Mouse (Mus musculus) telencephalon, adult 2 months (tissue): ENCODE data around the gene Cdc27.
"Not testable (repeated sequence)": the region's sequence is repeated elsewhere in the genome, so short reads cannot be mapped to it uniquely, and the experiment has no call there.

Experiments used
- DNase-seq: peaks from one replicate; pipeline ENCODE4 v3.0.0-alpha.2; 2011; ENCODE audit warnings: low read depth, low spot score

Gene Cdc27

DNA sequence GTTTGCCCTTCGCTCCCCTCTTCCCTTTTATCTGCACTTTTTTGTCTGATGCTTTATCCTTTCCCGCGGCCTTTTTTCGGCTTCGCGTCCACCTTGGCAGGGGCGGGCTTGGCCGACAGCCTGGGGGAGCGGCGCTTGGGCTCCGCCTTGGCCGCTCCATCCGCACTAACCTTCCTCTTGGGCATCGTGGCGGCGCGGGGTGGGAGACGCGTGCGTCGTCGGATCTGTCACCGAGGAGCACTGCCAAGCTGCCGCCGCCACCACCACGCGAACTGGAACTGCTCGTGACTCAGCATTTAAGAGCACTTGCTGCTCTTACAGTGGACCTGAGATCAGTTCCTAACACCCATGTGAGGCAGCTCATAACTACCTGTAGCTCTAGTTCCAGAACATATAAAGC lies 21.0 kb upstream of the Cdc27 start:
- DNase-seq: not testable (repeated sequence)

DNA sequence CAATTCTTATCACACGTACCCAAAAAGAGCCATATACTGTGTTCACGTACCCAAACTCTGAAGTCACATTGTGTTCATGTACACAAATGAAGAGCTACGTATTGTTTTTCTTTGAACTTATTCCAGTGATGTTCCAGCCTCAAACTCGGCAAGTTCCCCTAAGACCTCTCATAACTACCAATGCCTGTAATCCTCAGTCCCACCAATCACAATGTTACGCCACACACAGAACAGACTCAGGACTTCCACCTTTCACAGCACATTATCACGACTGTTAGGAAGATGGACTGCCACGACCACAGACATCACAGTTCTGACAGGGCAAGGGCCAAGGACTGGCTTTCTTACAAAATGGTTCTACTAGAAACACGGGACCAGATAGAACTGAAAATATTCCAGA lies 20.1 kb upstream of the Cdc27 start:
- DNase-seq: not testable (repeated sequence)

DNA sequence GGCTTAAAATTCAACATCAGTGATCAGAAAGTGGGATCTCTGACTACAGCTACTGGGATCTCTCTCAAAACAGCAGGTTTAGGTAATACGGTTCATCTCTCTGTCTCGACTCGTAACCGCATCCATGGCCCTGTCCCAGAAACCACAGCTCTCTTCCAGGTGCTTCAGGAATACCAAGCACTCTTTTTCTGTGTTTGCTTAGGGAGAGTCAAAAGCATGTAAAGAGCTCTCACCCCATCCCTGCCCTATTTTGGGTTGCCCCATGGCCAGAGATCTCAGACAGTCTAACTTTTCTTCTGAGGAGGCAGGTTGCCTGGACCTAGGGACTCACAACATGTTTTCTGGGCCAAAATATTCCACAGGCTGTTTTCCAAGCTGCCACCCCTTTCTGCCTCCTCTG lies 17.9 kb upstream of the Cdc27 start:
- no peak for DNase-seq

DNA sequence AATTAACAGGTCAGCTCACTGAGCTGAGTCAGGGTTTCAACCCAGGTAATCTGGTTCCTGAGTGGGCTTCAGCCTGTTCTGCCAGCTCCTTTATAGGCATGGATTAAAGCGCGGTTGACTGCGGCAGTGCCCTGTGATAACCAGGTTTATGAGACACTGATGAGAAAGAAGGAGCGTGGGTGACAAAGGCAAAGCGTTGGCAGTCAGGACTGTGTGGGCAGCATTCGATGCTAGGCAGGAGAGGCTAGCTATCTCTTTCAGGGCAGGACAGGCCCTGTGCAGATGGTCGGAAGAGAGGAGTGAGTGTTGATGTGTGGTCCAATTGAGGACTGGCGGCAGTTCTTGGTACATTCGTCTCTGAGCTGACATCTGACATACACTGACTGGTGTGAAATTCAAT lies 17.3 kb upstream of the Cdc27 start:
- DNase-seq: peak; percentile 39

DNA sequence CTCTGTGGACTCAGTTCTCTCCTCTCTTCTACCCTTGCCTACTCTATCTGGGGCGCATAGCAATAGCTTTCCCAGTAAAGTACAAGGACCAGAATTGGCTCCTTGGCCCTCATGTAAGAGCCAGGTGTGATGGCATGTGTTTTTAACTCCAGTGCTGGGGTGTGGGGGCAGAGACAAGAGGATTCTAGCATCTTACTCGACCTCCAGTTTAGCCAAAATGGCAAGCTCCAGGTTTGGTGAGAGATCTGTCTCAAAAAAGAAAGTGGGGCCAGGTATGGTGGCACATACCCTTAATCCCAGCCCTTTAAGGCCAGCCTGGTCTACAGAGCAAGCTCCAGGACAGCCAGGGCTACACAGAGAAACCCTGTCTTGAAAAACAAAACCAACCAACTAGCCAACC lies 16.4 kb upstream of the Cdc27 start:
- no peak for DNase-seq

DNA sequence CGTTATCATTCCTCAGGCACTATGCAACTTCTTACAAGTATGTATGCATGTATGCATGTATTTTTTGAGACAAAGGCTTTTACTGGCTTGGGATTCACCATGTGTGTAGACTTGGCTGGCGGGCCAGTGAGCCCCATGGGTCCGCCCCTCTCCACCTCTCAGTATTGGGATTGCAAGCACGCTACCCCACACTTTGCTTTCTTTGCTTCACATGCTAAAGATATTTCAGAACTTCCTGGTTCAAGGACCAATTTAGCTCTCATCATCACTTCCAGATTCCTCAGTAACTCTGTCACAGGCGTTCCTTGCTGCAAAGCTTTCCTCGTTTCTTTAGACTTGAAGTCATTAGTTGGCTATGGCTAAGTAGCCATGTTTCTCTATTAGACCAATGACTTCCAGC lies 15.7 kb upstream of the Cdc27 start:
- DNase-seq: peak; percentile 55

DNA sequence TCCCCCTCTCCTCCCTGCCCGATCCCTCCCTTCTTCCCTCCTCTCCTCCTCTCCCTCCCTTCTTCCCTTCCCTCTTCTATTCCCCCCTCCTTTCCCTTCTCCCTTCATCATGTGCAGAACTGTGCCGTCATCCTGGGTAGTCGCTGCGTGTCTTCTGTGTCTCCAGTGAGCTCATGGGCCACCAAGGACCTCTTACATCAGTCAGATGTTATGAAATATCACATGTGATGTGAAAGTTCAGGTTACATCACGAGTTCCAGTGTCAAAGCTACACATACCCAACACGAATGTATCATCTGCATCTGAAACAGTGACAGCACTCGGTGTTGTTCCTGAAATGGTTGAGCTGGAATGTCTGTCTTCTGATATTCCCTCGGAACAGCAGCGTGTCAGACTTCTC lies 14.8 kb upstream of the Cdc27 start:
- DNase-seq: no peak

DNA sequence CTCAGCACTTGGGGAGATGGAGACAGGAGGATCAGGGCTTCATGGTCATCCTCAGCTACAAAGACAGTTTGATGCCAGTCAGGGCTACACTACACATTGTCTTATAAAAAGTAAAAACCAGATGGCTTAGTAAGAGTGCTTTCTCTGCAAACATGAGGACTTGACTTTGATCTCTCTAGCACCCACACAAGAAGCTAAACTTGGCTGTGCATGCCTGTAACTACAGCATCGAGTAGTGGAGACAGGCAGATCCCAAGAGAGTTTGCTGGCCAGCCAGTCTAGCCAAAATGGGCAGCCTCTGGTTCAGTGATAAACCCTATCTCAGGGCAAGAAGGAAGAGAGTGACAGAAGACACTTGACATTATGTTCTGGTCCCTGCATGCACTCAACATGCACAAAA lies 13.1 kb upstream of the Cdc27 start:
- DNase-seq: peak; percentile 65

DNA sequence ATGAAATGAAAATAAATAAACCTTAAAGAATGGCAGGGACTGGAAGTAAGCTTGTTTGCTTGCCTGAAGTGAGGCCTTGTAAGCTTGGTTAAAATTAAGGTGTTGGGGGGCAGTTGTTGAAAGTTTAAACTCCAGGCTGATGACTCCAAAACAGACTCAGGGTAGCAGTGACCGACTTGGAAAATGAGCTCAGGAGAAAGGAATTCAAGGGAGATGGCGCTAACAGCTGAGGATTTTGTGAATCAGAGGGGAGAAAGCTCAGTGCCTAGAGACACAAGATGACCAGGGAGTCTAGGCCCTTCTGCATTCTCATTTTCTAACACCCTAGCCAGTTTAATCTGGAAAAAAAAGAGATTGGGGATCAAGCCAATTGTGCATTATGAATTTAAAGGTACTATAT lies 10.6 kb upstream of the Cdc27 start:
- no peak for DNase-seq

DNA sequence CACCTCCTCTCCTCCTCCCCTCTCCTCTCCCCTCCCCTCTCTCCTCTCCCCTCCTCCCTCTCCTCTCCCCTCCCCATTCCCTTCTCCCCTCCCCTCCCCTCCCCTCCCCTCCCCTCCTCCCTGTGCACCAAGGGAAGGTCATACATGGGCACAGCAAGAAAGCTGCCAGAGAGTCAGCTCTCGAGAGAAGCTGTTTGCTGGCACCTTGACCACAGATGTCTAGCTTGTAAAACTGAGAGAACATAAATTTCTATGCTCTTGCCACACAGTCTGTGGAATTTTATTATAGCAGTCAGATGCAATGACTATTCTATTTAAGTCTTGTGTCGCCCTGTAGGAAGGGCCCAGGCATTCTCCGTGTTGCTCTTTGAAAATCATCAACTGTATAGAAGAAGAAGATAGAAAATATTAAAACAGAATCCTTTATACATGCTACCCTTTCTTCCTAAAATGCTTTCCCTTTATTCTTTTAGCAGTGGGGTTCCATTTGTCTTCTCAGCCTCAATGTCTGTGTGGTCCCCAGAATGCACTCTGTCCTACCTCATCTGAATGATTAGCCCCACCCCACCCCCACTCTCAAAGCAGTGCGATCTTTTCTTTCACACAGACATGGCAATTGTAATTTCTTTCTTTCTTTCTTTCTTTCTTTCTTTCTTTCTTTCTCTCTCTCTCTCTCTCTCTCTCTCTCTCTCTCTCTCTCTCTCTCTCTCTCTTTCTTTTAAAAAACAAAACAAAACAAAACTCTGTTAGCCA lies 8.4 kb upstream of the Cdc27 start:
- DNase-seq: peak; percentile 67

DNA sequence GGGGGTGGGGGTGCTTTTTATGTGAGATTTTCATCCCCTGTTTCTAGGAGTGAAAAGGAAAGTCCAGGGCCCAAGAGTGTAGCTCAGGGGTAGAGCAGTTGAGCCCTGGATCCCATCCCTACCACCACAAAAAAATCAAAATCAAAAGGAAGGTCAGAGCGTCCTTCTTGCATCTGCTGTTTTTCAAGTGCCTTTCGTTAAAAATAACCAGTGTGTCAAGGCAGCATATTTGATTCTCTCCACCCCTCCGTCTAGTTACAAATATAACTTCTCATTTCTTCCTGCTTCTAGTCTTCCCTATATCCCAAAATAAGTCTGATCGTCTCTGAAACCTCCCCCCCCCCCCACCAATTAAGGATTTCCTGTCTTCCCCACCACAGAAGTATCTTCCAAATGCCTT lies 7.6 kb upstream of the Cdc27 start:
- DNase-seq: peak; percentile 82

DNA sequence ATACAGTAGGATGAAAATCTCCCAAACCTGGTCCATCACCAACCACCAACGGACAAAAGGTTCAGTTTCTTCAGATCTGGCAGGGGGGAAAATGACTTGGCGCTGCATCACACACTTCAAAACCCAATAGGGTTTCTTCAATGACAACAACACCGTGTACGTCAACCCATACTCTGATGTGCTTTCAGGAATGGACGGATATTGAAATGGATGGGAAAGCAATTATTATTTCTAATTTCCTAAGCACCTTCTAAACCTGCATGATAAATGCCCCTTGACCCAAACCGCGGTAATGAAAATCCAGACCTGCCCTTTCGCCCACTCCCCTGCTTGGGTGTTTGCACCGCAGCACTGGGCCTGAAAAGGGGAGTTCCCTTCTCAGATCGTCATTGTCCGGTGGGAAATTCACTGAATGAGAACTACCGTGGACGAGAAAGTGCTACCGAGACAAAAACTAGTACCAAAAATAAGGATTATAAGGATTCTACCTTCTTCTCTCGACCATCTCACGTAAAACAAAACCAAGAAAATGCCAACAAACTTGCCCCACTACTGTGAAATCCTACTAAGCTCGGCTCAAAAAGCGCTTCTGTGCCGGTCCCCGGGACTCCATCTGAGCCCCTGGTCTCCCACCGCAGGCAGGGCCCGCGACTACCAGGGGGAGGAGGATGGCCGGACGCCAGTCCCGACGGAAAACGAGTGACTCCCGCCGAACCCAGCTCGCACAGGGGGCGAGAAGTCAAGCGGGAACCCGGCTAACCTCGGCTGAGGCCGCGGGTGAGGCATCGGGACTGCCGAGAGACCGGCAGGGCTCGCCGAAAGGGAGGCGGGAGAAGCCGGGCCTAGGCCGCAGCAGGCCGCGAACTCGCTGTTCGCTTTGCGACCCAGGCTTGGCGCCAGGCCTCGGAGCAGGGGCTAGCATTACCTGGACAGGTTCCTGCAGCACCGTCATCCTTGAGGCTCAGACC lies 698 bp downstream of the Cdc27 start:
- no peak for DNase-seq

DNA sequence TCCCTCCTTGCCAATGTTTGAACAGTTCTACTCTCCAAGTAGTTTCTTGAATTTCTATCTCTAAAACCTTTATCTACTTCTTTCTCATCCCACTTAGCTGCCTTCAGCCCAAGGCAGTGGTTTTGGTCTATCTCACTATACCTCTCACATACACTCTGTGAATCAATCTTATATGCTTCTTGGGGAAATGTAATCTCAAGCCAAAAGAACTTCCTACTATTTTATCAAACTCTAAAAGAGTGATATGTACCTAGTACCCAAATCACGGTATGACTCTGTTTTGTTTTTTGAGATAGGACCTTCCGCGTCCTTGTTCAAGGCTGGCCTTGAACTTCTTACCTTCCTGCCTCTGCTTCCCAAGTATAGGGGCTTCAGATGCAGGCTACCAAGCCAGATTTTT lies 2.9 kb downstream of the Cdc27 start:
- no peak for DNase-seq

DNA sequence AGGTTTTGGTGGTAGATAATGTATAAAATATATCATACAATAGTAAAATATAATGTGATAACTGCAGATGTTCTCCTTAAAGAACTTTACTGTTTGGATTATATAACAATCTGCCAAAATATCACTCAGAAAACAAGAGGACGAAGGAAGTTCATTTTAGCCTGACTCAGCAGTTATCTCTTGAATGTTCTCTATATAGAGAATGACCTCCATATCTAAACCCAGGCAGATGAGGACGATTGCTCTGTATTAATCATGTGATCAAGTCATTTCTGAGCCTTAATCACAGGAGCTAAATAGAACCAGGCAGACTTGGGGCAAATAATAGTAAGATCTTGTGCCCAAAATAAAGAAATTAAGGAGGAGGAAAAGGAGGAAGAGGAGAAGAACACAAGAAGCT lies 5.9 kb downstream of the Cdc27 start:
- DNase-seq: no peak

DNA sequence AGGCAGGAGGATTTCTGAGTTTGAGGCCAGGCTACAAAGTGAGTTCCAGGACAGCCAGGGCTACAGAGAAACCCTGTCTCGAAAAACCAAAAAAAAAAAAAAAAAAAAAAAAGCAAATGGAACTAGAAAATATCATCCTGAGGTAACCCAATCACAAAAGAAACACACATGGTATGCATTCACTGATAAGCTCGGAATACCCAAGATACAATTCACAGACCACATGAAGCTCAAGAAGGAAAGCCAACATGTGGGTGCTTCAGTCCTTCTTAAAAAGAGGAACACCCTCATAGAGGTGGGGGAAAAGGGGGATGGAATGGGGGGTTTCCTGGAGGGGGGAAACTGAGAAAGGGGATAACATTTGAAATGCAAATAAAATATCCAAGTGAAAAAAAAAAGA lies 7.1 kb downstream of the Cdc27 start:
- DNase-seq: not testable (repeated sequence)

DNA sequence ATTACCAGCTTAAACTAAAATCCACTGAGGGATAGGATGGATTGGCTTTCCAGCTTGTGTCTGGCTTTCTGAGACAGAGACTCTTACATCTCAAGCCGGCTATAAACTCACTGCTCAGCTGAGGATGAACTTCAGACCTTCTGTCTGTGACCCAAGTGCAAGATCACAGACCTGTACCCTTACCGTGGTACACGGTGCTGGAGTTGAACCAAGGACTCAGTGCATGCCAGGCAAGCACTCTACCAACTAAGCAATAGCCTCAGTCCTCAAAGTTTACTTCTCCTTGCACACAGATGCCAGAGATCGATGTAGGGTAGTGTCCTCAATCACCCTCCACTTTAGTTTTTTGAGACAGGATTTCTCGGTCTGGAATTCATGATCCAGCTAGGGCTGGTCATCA lies 10.6 kb downstream of the Cdc27 start:
- no peak for DNase-seq

DNA sequence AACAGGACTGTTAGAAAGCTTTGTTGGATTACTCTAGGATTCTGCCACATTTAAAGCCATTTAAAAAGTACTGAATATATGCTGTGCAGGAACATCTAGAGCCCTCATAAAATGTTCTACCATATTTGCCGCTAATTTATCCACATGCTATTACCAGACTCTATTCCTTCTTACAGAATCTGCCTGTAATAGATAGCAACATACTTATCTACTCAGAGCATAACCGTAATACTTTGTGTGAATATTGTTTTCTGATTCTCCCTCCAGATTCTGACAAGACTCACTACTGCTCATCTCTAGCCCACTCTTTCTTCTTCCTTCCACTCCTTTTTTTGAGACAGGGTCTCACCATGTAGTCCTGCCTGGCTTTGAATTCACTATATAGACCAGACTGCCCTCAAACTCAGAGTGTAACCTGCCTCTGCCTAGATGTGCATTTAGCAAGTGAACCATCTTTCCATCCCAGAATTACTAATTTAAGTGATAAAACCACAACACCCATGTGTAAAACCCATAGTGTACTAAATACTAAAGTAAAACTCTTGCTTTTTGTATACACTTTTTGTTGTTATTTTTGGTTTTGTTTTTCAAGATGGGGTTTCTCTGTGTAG lies 12.4 kb downstream of the Cdc27 start:
- no peak for DNase-seq

DNA sequence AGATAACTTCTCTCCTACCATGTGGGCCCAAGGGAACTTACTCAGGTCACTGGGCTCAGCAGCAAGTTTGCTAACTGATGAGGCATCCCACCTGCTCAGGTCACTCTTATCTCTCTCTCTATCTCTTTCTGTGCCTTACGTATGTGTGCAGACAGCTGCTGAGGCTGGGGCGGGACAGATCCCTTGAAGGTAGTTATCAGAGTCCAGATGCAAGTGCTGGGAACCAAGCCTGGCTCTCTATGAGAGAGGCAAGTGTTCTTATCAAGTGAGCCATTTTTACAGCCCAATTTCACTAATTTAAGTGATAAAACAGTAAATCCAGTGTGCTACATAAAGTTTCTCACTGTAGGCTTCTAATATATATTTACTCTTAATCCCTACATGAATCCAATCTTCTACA lies 13.6 kb downstream of the Cdc27 start:
- no peak for DNase-seq

DNA sequence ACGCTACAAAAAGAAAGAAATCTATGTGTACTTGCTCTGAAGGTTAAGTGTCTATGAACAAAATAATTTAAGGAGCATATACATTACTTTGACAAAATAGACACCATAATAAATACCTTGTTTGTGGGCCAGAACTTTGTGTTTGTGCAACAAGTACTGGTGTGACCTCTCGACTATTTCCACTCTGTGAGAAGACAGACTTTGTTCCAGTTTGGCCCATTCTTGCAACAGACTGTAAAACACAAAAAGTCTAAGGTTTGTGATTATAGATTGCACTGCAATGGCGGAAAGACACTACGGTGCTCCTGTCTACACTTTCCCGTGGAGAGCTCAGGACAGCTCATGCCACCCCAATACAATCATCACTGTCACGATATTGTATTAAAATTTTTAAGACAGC lies 24.5 kb downstream of the Cdc27 start:
- DNase-seq: no peak

DNA sequence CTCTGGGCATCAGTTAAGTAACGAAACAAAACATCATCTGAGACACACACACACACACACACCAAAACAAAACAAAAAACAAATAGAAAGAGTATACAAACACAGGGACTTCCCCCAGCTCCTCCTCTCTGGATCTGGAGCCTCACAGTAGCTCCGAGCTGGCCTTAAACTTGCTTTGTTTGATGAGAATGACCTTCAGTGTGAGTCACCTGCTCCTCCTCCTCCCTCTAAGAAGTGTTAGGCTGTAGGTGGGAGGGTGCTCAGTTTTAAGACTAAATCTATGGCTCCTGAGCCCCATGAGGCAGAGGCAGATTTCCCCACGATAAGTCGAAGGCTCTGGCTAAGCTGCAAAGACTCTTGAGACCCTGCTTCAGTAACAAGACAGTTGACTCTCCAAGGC lies 38.0 kb downstream of the Cdc27 start:
- no peak for DNase-seq

DNA sequence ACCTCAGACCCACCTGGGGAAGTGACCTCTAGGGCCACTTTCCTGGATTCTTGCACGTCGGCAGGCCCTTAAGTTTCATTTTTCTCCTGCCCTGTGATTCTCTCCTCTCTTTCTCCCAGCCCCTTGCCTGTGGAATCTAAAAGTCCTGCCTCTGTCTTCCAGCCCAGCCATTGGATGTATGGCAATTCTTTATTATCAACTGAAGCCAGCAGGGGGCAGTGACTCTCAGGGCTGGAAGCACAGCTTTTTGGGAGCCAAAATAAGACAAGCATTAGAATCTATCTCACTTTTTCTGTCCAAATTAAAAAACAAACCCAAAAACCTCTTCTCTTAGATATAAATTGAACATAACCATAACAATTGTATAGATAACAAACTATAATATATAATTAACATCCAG lies 39.8 kb downstream of the Cdc27 start:
- DNase-seq: no peak

DNA sequence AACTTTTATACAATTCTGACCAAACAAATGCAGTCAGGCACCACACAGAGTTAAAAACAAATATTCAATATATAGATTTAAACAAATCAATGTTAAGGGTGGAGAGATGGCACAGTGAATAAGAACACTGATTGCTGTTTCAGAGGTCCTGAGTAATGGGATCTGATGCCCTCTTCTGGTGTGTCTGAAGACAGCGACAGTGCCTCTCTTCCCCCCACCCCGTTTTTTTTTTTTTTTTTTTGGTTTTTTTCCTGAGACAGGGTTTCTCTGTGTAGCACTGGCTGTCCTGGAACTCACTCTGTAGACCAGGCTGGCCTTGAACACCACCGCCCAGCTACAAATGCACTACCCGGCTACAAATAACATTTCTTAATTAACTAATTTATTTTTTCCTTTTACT lies 42.0 kb downstream of the Cdc27 start:
- DNase-seq: no peak

DNA sequence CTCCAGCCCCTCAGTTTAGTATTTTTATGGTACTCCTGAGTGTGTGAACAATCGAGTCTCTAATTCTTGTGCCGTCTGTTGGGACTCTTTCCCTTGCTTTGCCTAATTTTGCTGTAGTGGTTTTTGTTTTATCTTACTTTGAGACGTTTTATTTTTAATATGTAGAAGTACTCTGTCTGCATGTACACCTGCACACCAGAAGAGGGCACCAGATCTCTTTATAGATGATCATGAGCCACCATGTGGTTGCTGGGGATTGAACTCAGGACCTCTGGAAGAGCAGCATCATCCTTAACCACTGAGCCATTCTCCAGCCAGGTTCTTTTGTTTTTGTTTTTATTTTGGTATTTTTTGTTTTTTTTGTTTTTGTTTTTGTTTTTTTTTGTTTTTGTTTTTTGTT lies 62.1 kb downstream of the Cdc27 start:
- no peak for DNase-seq
